Mouse (Mus musculus) liver, adult 2 months (tissue): ENCODE data around the gene Macf1.

ENCODE experiments used
- CTCF ChIP-seq: fragments of 200-500 bp; IDR thresholded peaks from 2 replicates; pipeline ENCODE4 v1.5.1; 2011; ENCODE audit warnings: low read depth, low read length, control low read depth
- POLR2A ChIP-seq: fragments of 200-500 bp; IDR thresholded peaks from 2 replicates; pipeline ENCODE4 v1.6.1; 2011; ENCODE audit warnings: low read length, control low read depth; ENCODE audit not compliant: insufficient read depth; ENCODE audit errors: extremely low read depth

DNA sequence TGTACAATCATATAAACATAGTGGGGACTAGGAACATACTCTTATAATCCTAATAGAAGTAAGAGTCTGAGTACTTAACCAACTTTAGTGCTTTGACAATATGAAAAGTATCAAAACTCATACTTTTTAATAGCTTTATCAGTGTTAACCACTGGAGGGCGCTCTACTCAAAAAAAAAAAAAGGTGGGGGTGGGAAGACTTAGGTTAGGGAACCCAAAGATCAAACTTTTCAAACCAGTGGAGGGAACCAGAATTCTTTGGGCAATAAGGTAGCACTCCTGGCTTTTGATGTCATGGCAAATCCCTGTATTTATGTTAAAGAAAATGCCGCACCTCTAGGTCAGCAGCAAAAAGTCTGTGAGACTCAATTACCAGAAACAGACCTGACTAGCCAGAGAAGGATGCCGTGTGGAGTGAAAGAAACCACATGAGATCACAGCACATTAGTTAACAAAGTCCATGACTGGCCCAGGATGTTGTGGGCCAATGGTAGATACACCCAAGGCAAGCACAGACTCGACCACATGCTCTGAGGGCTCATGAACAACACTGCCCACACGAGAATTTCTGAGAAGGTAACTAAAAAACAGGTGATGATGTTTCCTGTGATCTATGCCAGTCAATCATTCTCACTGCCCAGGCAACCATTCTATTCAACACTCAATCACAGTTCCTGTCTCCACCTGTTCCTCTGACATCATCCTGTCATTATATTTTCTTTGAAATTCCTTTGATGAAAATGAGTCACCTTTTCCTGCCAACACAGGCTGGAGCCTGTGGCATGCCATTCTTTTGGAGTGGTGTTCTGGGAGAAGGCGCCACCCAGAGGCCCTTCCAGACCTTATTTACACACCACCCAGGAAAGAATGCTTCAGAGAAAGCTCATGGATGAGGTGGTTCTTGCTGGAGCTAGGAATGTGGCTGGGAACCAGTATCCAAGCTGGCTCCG is 95.5 kb downstream of the Macf1 start:
- TF ChIP-seq CTCF (peak; percentile 42), POLR2A (no peak)
